Mouse (Mus musculus): ENCODE results near the gene Slc22a26. TPM values are rescaled to one million over a fixed set of nuclear protein-coding genes. Genes with fewer than 3 reads are reported as not detected.
"Not testable (repeated sequence)": the region's sequence is repeated elsewhere in the genome, so short reads cannot be mapped to it uniquely, and the experiment has no call there.

Slc22a26 gene
- not detected in 2 replicates for polyA plus RNA-seq (2015; fragmentation: Nextera tagmentation; extraction: Ambion mirVana)

- no peak for DNase-seq (ENCODE audit: low spot score)
These were observed at the start of gene Slc22a26 for GRCm38 (mm10) chr19:7802571-7802970. Slc22a26 (minus strand) TSS chr19:7802667.

GRCm38 (mm10) chr19:7829851-7830250, 27.4 kb upstream of the Slc22a26 start:
- DNase-seq (ENCODE audit: low spot score) = no peak

GRCm38 (mm10) chr19:7790571-7790970, 11.9 kb downstream of the Slc22a26 start:
- no peak for DNase-seq (ENCODE audit: low spot score)

- no peak for DNase-seq (ENCODE audit: low spot score)
These were observed 27.2 kb downstream of the Slc22a26 start for GRCm38 (mm10) chr19:7775306-7775705.

- DNase-seq (ENCODE audit: low spot score) = no peak
These were observed 36.3 kb downstream of the Slc22a26 start for GRCm38 (mm10) chr19:7766124-7766523.

- DNase-seq (ENCODE audit: low spot score) = no peak
These were observed 36.9 kb downstream of the Slc22a26 start for GRCm38 (mm10) chr19:7765599-7765998.

GRCm38 (mm10) chr19:7753371-7753770, 49.1 kb downstream of the Slc22a26 start:
- not testable (repeated sequence) for DNase-seq (ENCODE audit: low spot score)

Other genes with a start within 250 kb of the Slc22a26 start
- 27.1 and 28.4 TPM in 2 replicates for gene Pla2g16, start 245.2 kb downstream of the Slc22a26 start, polyA plus RNA-seq (2015; fragmentation: Nextera tagmentation; extraction: Ambion mirVana)
- gene Lgals12, start 195.5 kb downstream of the Slc22a26 start, polyA plus RNA-seq (2015; fragmentation: Nextera tagmentation; extraction: Ambion mirVana) = 0.12 and 0.26 TPM in 2 replicates
- 0.13 and 0.17 TPM in 2 replicates for gene Hrasls5, start 190.1 kb downstream of the Slc22a26 start, polyA plus RNA-seq (2015; fragmentation: Nextera tagmentation; extraction: Ambion mirVana)
- not detected in 2 replicates for gene Slc22a19, start 91.4 kb downstream of the Slc22a26 start, polyA plus RNA-seq (2015; fragmentation: Nextera tagmentation; extraction: Ambion mirVana)
- not detected in 2 replicates for gene Slc22a27, start 163.4 kb upstream of the Slc22a26 start, polyA plus RNA-seq (2015; fragmentation: Nextera tagmentation; extraction: Ambion mirVana)